Mouse (Mus musculus) G1E (cell line): Measurements from ENCODE around the gene Pdia6.

Experiments used
- CTCF ChIP-seq: IDR thresholded peaks from 2 replicates; pipeline ENCODE4 v1.5.1; 2012; ENCODE audit warnings: low read depth, low read length, inconsistent platforms, mixed read lengths
- GATA1 ChIP-seq: IDR thresholded peaks from 2 replicates; pipeline ENCODE4 v1.6.1; 2012; ENCODE audit warnings: borderline replicate concordance, low read length, inconsistent platforms, mixed read lengths
- GATA2 ChIP-seq: IDR thresholded peaks from 2 replicates; pipeline ENCODE4 v1.6.1; 2012; ENCODE audit warnings: low read depth, low read length, inconsistent platforms, borderline replicate concordance
- POLR2AphosphoS5 ChIP-seq: IDR thresholded peaks from 2 replicates; pipeline ENCODE4 v1.6.1; 2012; ENCODE audit warnings: low read depth, low read length, inconsistent platforms; ENCODE audit not compliant: insufficient replicate concordance

DNA sequence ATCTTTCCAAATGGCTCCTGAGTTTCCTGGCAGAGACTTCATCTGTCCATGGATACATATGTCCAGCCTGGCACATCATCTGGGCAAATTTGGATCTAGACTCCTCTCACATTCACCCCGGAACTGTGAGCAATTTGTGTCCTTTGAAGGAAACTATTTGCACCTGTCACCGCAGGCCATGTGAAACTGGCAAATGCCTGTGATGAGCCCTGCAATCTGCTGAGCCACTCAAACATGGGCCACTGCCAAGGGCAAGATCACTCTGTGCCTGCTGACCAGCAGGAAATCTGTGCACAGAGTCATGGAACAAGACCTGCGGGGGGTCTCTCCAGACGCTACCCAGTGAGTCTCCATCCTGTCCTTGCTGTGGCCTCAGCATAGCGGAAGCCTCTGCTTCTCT is 41.3 kb upstream of the Pdia6 start:
- no peak for TF ChIP-seq CTCF
- TF ChIP-seq POLR2AphosphoS5 = no peak
- no peak for TF ChIP-seq GATA1
- TF ChIP-seq GATA2 = no peak
